Mouse (Mus musculus) gastrocnemius, postnatal 4 days (tissue): ENCODE measurements around the gene C77080. TPM values are rescaled to one million over a fixed set of nuclear protein-coding genes. Genes with fewer than 3 reads are reported as not detected.

Experiments
- DNase-seq, 2 experiments: peaks; one replicate each; pipeline ENCODE4 v3.0.0; 2021 to 2022; ENCODE audit warnings: low spot score in 2 of 2, mixed read lengths in 2 of 2
- long read RNA-seq, 2 experiments: library from polyadenylated mRNA; stranded (forward); transcript quantifications; one replicate each; pipeline ENCODE4 v2.0.0; 2021
- total RNA-seq, 2 experiments: library from RNA; stranded (reverse); gene quantifications; 2 replicates each; pipeline ENCODE4 v1.2.3; 2021

Gene C77080
- 1 to 10 TPM; 8.2 to 9.7 TPM for total RNA-seq
- long read RNA-seq, experiment 1, full-length matches to known transcripts, result 1 of 8 reads
- long read RNA-seq, experiment 1, partial matches to known transcripts, result 5 of 8 reads
- long read RNA-seq, experiment 1, other reads (novel, unspliced or antisense), result 2 of 8 reads
- long read RNA-seq, experiment 2, full-length matches to known transcripts, result 2 of 9 reads
- long read RNA-seq, experiment 2, partial matches to known transcripts, result 4 of 9 reads
- long read RNA-seq, experiment 2, other reads (novel, unspliced or antisense), result 3 of 9 reads

DNA sequence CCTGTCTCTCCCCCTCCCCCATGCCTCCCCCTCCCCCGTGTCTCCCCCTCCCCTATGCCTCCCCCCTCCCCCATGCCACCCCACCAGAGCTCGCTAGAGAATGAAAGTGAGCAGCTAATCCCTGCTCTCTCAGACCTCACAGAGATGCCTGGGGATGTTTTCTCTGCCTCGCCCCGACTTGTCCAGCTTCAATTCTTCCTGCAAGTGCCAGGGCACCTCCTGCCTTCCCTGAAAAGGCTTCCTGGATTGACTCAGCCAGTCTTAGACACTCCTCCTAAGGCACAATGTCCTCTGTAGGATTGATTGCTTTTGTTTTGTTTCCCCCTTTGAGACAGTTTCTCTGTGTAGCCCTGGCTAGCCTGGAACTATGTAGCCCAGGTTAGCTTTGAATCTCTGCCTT is at the start of gene C77080:
TSS of gene C77080 (minus strand) at position 209 of the 400 bp plus-strand sequence.
- DNase-seq, result no peak

DNA sequence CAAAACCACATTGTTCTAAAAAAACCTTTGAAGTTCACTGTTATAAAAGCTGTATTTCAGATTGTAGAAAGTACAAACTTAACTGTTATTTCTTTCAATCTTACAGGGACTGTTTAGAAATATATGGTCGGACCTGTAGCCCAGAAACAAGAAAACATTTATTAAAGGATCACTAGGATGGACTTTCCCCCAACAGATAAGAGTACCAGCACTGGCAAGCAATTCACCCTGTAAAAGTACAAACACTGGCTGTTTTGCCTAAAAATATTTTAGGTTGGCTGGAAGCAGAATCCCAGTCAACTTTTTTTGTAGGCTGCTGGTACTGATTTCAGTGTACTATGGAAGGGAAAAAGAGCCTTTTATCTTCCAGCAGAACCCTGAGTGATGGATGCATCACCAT is 46.7 kb upstream of the C77080 start:
- DNase-seq, result no peak

DNA sequence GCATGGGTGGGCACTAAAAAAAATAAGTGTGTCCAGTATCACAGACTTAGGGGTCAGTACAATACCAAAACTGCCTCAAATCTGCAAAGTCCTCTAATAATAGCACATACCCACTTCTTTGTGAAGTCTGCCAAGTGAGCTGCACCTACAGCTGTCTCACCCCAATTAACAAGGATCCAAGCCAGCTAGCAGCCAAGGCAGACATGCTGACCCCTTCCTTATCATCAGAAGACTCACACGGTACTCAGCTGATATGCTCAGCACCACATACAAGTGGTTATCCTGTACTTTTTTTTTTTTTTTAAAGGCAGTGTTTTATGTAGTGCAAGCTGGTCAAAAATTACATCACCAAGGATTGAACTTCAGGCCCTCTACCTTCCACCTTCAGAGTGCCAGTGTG is 43.1 kb upstream of the C77080 start:
- no peak for DNase-seq

GRCm38 (mm10) chr4:129303816-129304215 is 42.6 kb upstream of the C77080 start:
- no peak for DNase-seq

GRCm38 (mm10) chr4:129303401-129303800 is 42.2 kb upstream of the C77080 start:
- no peak for DNase-seq

- DNase-seq, result no peak
Observed at GRCm38 (mm10) chr4:129299121-129299520, 37.9 kb upstream of the C77080 start.

GRCm38 (mm10) chr4:129297724-129298123 is 36.5 kb upstream of the C77080 start:
- no peak for DNase-seq

- no peak for DNase-seq
Observed at GRCm38 (mm10) chr4:129296066-129296465, 34.9 kb upstream of the C77080 start.

GRCm38 (mm10) chr4:129295188-129295587 is 34.0 kb upstream of the C77080 start:
- DNase-seq, result no peak

GRCm38 (mm10) chr4:129293702-129294101 is 32.5 kb upstream of the C77080 start:
- DNase-seq, result no peak

- no peak for DNase-seq
Observed at GRCm38 (mm10) chr4:129292831-129293230, 31.6 kb upstream of the C77080 start.

DNA sequence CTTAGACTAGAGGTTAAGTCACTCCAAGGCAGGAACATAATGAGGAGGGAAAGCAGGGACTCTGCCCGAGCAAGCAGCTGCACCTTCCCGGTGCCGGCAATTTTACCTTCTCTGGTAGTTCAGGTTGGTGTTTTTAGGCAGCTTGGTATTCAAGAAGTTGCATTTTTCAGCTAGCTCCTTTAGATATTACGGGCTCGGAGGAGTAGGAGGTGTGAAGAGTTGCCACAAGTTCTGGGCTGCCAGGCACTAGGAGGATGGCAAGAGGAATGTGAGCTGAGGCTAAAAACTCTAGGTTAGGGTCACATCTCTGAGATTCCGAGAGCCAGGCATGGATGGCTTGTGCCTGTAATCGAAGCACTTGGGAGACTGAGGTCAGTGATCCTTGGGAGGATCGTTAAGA is 28.5 kb upstream of the C77080 start:
- no peak for DNase-seq

DNA sequence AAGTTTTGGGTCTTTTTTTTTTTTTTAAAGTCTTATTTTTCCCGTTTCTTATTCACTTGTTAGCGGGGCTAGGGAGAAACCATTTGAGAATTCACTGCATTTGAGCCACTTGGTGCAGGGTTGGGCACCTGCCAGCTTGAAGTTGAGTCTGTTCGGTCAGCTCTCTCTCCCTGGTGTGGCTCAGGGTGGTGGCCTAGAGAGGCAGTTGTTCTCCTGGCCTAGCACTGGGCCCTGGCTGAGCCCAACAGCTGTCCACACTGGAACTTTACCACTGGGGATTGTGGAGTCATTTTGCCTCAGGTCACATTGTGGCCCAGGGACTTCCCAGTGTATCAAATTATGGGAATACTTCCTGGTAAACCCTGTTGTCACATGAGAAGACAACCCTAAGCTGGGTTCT is 26.9 kb upstream of the C77080 start:
- peak; percentile 36 to 65 for DNase-seq

DNA sequence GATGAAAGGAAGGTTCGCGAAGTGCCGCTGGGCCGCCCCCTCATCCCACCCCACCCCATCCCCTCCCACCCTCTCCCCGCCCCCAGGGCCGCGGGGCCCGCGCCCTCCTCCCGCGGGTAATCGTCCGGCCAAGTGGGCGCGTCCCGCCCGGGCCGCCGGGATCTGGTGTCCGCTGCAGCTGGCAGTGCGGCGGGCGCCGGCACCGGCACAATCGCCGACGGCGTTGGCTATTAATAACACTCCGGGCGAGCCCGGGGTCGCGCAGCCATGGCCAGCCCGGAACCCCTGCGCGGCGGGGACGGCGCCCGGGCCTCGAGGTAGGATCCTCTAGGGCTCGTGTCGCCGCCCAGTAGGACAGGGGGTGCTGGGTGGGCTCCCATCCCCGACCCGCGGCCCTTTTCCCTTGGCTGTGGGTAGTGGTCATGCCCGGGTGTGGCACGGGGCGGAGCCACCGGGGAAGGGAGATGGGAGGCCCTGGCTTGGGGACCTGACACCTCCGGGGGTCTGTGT is 26.3 kb upstream of the C77080 start, which contains the start of gene Sync:
TSS of gene Sync (plus strand) at position 146 of the 510 bp plus-strand sequence.
- peak; percentile 63 to 74 for DNase-seq

DNA sequence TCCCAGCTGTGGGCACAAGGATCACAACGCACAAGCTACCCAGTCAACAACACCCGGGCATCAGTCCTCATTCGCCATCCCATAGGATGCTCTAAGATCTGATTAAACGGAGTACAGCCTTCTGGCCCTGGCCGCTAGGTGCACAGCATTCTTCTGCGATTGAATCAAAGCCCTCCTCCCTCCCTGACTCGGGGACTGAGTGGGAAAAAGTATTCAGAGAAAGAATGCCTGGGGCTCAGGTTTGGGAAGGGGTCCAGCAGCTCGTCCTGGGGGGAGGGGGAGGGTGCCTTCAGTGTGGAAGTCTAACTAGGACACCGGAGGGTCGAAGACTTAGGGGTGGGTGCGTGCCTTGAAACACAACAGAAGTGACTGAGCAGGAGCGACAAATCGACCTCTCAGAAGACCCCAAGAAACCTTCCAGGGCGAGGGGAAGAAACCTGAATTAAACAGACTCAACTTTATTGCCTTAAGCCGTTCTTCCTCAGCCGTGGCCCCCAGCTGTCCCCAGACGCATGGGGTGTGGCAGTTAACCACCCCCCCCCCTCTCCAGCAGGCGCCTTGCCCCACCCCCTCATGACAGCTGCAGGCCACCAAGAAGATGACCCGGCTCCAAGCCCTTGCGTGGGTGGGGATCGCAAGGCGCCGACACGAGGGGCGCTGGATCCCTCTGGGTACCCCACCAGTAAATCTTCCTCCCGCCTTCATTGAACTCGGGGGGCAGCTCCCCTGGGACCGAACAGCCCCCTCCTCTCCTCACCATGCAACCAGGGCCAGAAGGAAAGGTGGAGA is 25.7 kb upstream of the C77080 start:
- DNase-seq, result peak; percentile 32 to 66

DNA sequence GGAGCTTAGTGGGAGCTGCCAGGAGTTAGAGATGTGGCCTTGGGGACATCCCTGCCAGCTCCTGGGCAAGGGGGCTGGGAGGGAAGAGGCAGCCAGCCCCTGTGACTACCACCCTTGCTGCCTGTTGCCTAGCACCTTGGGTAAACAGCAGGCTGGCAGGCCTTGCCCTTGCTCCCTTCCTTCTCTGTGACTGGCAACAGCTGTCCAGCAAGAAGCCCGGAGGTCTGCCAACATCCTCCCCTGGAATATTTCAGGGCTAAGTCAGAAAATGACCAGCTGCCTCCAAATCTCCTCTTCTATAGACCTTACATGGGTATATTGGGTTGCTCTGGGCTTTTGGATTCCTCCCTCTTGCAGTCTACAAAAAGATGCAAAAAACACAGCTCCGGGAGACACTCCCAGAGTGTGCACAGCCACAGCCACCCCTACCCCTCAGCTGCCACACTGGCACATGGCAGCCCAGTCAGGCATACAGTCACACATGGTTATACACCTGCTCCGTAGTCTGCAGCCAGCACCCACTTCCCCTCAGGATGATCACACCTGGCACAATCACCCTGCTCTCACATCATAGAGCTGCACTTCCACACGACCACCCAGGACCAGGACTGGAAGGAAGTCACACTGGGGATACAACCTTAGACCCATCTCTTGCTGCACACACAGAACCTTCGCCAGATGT is 24.9 kb upstream of the C77080 start:
- peak; percentile 40 to 72 for DNase-seq

GRCm38 (mm10) chr4:129284685-129285084 is 23.5 kb upstream of the C77080 start:
- DNase-seq, result no peak

GRCm38 (mm10) chr4:129283226-129283625 is 22.0 kb upstream of the C77080 start:
- DNase-seq, result no peak

GRCm38 (mm10) chr4:129282786-129283185 is 21.6 kb upstream of the C77080 start:
- DNase-seq, result no peak

GRCm38 (mm10) chr4:129276453-129276865 is 15.3 kb upstream of the C77080 start:
- DNase-seq, result peak; percentile 94 to 95

- peak in 1 of 2 experiments; percentile 37 for DNase-seq
Observed at GRCm38 (mm10) chr4:129272756-129273046, 11.5 kb upstream of the C77080 start.
